Mouse (Mus musculus) E14TG2a.4 (cell line): ENCODE measurements around the gene Auts2.

Experiments used
- CTCF ChIP-seq: conservative IDR thresholded peaks from 2 replicates; pipeline ENCODE4 v1.5.1; 2014; ENCODE audit warnings: low read length
- NANOG ChIP-seq: IDR thresholded peaks from 2 replicates; pipeline ENCODE4 v1.6.1; 2014; ENCODE audit warnings: borderline replicate concordance, low read length, mixed read lengths

DNA sequence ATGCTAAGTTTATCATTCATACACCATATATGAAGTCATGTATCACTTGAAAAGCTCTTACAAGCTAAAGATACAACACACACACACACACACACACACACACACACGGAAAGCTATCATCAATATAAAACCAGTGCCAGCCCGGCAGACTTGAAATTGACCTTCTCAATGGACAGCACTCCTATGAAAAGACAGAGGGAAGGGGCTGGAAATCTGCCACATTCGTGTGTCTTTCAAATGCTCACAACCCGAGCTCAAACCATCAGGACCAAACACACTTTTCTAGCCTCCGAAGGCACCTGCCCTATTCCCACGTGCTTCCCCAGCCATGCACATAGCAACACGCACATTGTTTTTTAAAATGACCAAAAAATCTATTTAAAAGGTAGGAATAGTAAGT lies 308.7 kb downstream of the Auts2 start:
- no peak for TF ChIP-seq CTCF
- no peak for TF ChIP-seq NANOG
